Comparison of ENCODE assay signal across 10 mouse cellular contexts in the genomic region with DNA sequence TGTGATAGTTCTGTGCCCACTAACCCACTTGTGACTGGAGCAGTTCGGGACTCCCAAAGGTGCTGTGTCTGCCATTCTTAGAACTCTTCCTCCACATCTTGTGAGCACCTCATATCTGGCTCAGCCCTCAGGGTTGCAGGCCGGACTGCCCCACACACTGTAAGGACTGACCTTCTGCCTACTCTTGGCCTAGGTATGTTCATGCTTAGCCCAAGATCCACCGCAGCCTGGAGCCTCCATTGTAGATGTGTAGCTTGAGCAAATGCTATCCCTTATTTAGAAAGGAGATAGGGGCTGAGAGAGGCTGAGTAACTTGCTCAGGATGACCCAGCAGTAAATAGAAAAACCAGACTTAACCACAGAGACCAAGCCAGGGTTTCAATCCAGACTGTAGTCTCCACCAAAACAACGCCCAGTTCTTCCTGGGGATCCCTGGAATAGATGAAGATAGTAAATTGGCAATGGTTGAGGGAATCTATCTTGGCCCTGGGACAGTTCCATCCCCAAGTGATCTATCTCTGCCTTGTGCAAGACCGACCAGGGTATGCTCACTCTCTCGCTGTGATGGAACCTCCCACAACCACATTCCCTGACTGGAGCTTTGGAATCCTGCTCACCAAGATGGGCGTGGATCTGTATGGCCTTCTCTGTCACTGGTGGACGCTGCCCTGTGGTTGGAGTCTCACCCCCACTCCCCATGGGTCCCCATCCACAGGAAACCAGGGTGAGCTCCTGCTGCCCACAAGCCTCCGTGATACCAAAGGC.
DNase-seq lines count a peak whose midpoint lies in the region; ATAC-seq and TF ChIP-seq lines count a peak whose summit lies in the region.
"Had no signal": no experiment of that assay in that cellular context is flagged by ENCODE, and none has a peak within 500 bp of the region (broad histone marks: within the 10 kb centered on the region; RNA-seq: fewer than 3 reads in every experiment).

No protein-coding gene starts in this region.

- 92% methylated on average over 9 of the region's 9 CpGs for WGBS in hindbrain, embryonic 10.5 days
- WGBS in hindbrain, postnatal 0 days: 78% methylated on average over 9 of the region's 9 CpGs
- 44% methylated on average over 9 of the region's 9 CpGs for WGBS in liver, embryonic 12.5 days (ENCODE audit: insufficient replicate concordance)

- H3K9ac ChIP-seq in hindbrain, postnatal 0 days (replicated peaks; ENCODE audit: low read length): no peak overlapping the region
- peak overlapping the region; percentile 54 for H3K9ac ChIP-seq in liver, embryonic 12.5 days

- TF ChIP-seq CTCF in hindbrain, postnatal 0 days (IDR thresholded peaks at IDR 0.05; ENCODE audit: low read depth): no peak

- peaks cover 78% of the 10 kb centered on the region for H3K36me3 ChIP-seq in hindbrain, embryonic 10.5 days
- peaks cover 6% of the 10 kb centered on the region for H3K36me3 ChIP-seq in hindbrain, postnatal 0 days (ENCODE audit: insufficient read depth, low read length)
- peaks cover 29% of the 10 kb centered on the region for H3K36me3 ChIP-seq in liver, embryonic 12.5 days

- H3K9me3 ChIP-seq in hindbrain, embryonic 10.5 days: no peaks in the 10 kb centered on the region
- no peaks in the 10 kb centered on the region for H3K9me3 ChIP-seq in hindbrain, postnatal 0 days (ENCODE audit: low read length)
- H3K9me3 ChIP-seq in liver, embryonic 12.5 days (replicated peaks): no peaks in the 10 kb centered on the region

- H3K27me3 ChIP-seq in hindbrain, embryonic 10.5 days (ENCODE audit: insufficient read depth, poor library complexity, severe bottlenecking): no peaks in the 10 kb centered on the region
- H3K27me3 ChIP-seq in hindbrain, postnatal 0 days (ENCODE audit: insufficient read depth, low read length): no peaks in the 10 kb centered on the region
- H3K27me3 ChIP-seq in liver, embryonic 12.5 days (replicated peaks): no peaks in the 10 kb centered on the region

- no peak overlapping the region for H3K4me3 ChIP-seq in hindbrain, embryonic 10.5 days
- no peak overlapping the region for H3K4me3 ChIP-seq in hindbrain, postnatal 0 days (ENCODE audit: low read length)
- H3K4me3 ChIP-seq in brown adipose tissue, adult 24 weeks (ENCODE audit: insufficient read depth, low read depth, low read length): no peak overlapping the region
- no peak overlapping the region for H3K4me3 ChIP-seq in liver, embryonic 12.5 days

- peak overlapping the region; percentile 64; the same call in 1 of the 2 replicates for H3K27ac ChIP-seq in hindbrain, embryonic 10.5 days
- H3K27ac ChIP-seq in hindbrain, postnatal 0 days: no peak overlapping the region
- H3K27ac ChIP-seq in brown adipose tissue, adult 24 weeks (replicated peaks; ENCODE audit: low read depth, low read length): peak overlapping the region; percentile 46
- H3K27ac ChIP-seq in liver, embryonic 12.5 days: peak overlapping the region; percentile 79

- no peak for ATAC-seq in hindbrain, postnatal 0 days
- no peak for ATAC-seq in liver, embryonic 12.5 days

- H3K4me1 ChIP-seq in hindbrain, embryonic 10.5 days (replicated peaks): peaks cover 51% of the 10 kb centered on the region
- peaks cover 6% of the 10 kb centered on the region; the same call in 1 of the 2 replicates for H3K4me1 ChIP-seq in hindbrain, postnatal 0 days (ENCODE audit: insufficient read depth, low read length)
- peaks cover 26% of the 10 kb centered on the region for H3K4me1 ChIP-seq in brown adipose tissue, adult 24 weeks (ENCODE audit: control insufficient read depth, insufficient read depth, insufficient read length, low read length)
- peaks cover 84% of the 10 kb centered on the region for H3K4me1 ChIP-seq in liver, embryonic 12.5 days

- intact Hi-C loops in left cerebral cortex, postnatal 4 days (cut with DNase I): no loop called here

- H3K4me2 ChIP-seq in hindbrain, postnatal 0 days (ENCODE audit: low read depth, low read length): no peak overlapping the region
- peak overlapping the region; percentile 50 for H3K4me2 ChIP-seq in liver, embryonic 12.5 days

- DNase-seq in hindbrain, embryonic 10.5 days (ENCODE audit: low spot score): no peak
- no peak for DNase-seq in hindbrain, postnatal 0 days (ENCODE audit: low spot score)
- peak; percentile 70 for DNase-seq in 3134 (ENCODE audit: extremely low read depth, insufficient read length, low spot score)
- DNase-seq in left cerebral cortex, postnatal 4 days: no peak
- DNase-seq in kidney, postnatal 14 days: no peak
- no peak for DNase-seq in spleen, postnatal 4 days (ENCODE audit: low spot score in 2 of 2)
- DNase-seq: cerebellum, adult 9-11 months; thymus, postnatal 25 days had no signal
